ENCODE assay signal across 7 mouse cellular contexts in genomic region chr7:80802412-80803160, GRCm38 (mm10). TPM values are rescaled to one million over a fixed set of nuclear protein-coding genes. Genes with fewer than 3 reads are reported as not detected.
DNase-seq lines count a peak whose midpoint lies in the region; ATAC-seq and TF ChIP-seq lines count a peak whose summit lies in the region.

No protein-coding gene starts in this region.

- ATAC-seq in embryonic facial prominence, embryonic 13.5 days (ENCODE audit: insufficient number of reproducible peaks, insufficient read depth, low FRiP score, low TSS enrichment, low read depth), result peak; percentile 71
- ATAC-seq in hindbrain, embryonic 13.5 days (ENCODE audit: low FRiP score), result no peak; the same call in 1 of the 2 replicates
- peak; percentile 64 for ATAC-seq in lung, postnatal 0 days

- no peak for TF ChIP-seq EP300 in lung, postnatal 0 days (IDR thresholded peaks at IDR 0.05)

- H3K4me1 ChIP-seq in embryonic facial prominence, embryonic 13.5 days, result peaks cover 11% of the 10 kb centered on the region
- H3K4me1 ChIP-seq in hindbrain, embryonic 13.5 days (replicated peaks), result peaks cover 14% of the 10 kb centered on the region
- H3K4me1 ChIP-seq in lung, postnatal 0 days (ENCODE audit: insufficient read depth, low read depth, low read length), result peaks cover 11% of the 10 kb centered on the region; the same call in 1 of the 2 replicates

- H3K4me3 ChIP-seq in embryonic facial prominence, embryonic 13.5 days, result peak overlapping the region; percentile 93
- peak overlapping the region; percentile 71 for H3K4me3 ChIP-seq in hindbrain, embryonic 13.5 days
- H3K4me3 ChIP-seq in lung, postnatal 0 days (ENCODE audit: low read depth, low read length), result peak overlapping the region; percentile 96

- TF ChIP-seq CTCF in lung, postnatal 0 days (IDR thresholded peaks at IDR 0.05), result no peak

- peak overlapping the region; percentile 88 for H3K9ac ChIP-seq in embryonic facial prominence, embryonic 13.5 days
- H3K9ac ChIP-seq in hindbrain, embryonic 13.5 days, result peak overlapping the region; percentile 84
- peak overlapping the region; percentile 94 for H3K9ac ChIP-seq in lung, postnatal 0 days (replicated peaks; ENCODE audit: low read depth)

- DNase-seq in urinary bladder, postnatal 25 days (ENCODE audit: low spot score), result peak; percentile 45
- no peak for DNase-seq in urinary bladder, postnatal 4 days (ENCODE audit: low spot score in 2 of 2)
- DNase-seq in lung, postnatal 0 days (ENCODE audit: low spot score), result peak; percentile 89
- DNase-seq in spleen, postnatal 36 days (ENCODE audit: low spot score in 2 of 2), result peak; percentile 80 to 81
- no peak for DNase-seq in layer of hippocampus, adult 18-20 months (ENCODE audit: low spot score in 2 of 2)

- peak overlapping the region; percentile 66 for H3K4me2 ChIP-seq in embryonic facial prominence, embryonic 13.5 days
- H3K4me2 ChIP-seq in hindbrain, embryonic 13.5 days, result peak overlapping the region; percentile 75
- peak overlapping the region; percentile 59 for H3K4me2 ChIP-seq in lung, postnatal 0 days (replicated peaks; ENCODE audit: low read depth, low read length)

- peak overlapping the region; percentile 89 for H3K27ac ChIP-seq in embryonic facial prominence, embryonic 13.5 days
- H3K27ac ChIP-seq in hindbrain, embryonic 13.5 days, result peak overlapping the region; percentile 79
- H3K27ac ChIP-seq in lung, postnatal 0 days (ENCODE audit: low read length), result peak overlapping the region; percentile 96

- no peaks in the 10 kb centered on the region for H3K9me3 ChIP-seq in embryonic facial prominence, embryonic 13.5 days
- H3K9me3 ChIP-seq in hindbrain, embryonic 13.5 days, result no peaks in the 10 kb centered on the region
- H3K9me3 ChIP-seq in lung, postnatal 0 days (ENCODE audit: low read length), result no peaks in the 10 kb centered on the region

- H3K27me3 ChIP-seq in embryonic facial prominence, embryonic 13.5 days, result no peaks in the 10 kb centered on the region
- 0 out of 2 replicates have a peak, but pooled peaks cover 3% of the 10 kb centered on the region for H3K27me3 ChIP-seq in hindbrain, embryonic 13.5 days
- no peaks in the 10 kb centered on the region for H3K27me3 ChIP-seq in lung, postnatal 0 days (replicated peaks; ENCODE audit: insufficient read depth, low read length)

- 2% methylated on average over 37 of the region's 37 CpGs for WGBS in embryonic facial prominence, embryonic 13.5 days
- WGBS in hindbrain, embryonic 13.5 days, result 2% methylated on average over 37 of the region's 37 CpGs
- WGBS in lung, postnatal 0 days, result under 1% methylated on average over 37 of the region's 37 CpGs

- H3K36me3 ChIP-seq in embryonic facial prominence, embryonic 13.5 days, result peaks cover 21% of the 10 kb centered on the region
- H3K36me3 ChIP-seq in hindbrain, embryonic 13.5 days, result peaks cover 22% of the 10 kb centered on the region
- H3K36me3 ChIP-seq in lung, postnatal 0 days (ENCODE audit: insufficient read depth, low read length), result peaks cover 10% of the 10 kb centered on the region; the same call in 1 of the 2 replicates

RNA-seq across cellular contexts. Expression of gene Iqgap1, which starts 23.2 kb away (rescaled TPM):
- 56.0 and 61.2 TPM in 2 replicates for polyA plus RNA-seq in embryonic facial prominence, embryonic 13.5 days (2015; fragmentation: Nextera tagmentation; extraction: Ambion mirVana)
- 21.1 and 23.6 TPM in 2 replicates for polyA plus RNA-seq in hindbrain, embryonic 13.5 days (2015; fragmentation: Nextera tagmentation; extraction: Ambion mirVana)
- 153 and 183 TPM in 2 replicates for polyA plus RNA-seq in lung, postnatal 0 days (2015; fragmentation: Nextera tagmentation; extraction: Ambion mirVana)
- total RNA-seq in layer of hippocampus, adult 18-20 months (2021), result 10 to 100 TPM; 18.1 TPM

RNA-seq across cellular contexts. Expression of gene Zscan2, which starts 58.1 kb away (rescaled TPM):
- polyA plus RNA-seq in embryonic facial prominence, embryonic 13.5 days (2015; fragmentation: Nextera tagmentation; extraction: Ambion mirVana), result 3.3 and 3.9 TPM in 2 replicates
- polyA plus RNA-seq in hindbrain, embryonic 13.5 days (2015; fragmentation: Nextera tagmentation; extraction: Ambion mirVana), result 5.3 and 5.8 TPM in 2 replicates
- 1.1 and 1.5 TPM in 2 replicates for polyA plus RNA-seq in lung, postnatal 0 days (2015; fragmentation: Nextera tagmentation; extraction: Ambion mirVana)
- 10 to 100 TPM; 14.7 to 16.3 TPM for total RNA-seq in layer of hippocampus, adult 18-20 months (2021)

Comparison
In these comparisons a context has a peak if more than half of its experiments do, and no peak if none do; other contexts are left out.
1. DNase-seq: peak in urinary bladder, postnatal 25 days (single experiment), lung, postnatal 0 days (single experiment) and spleen, postnatal 36 days (2 of 2); none in urinary bladder, postnatal 4 days (0 of 2) and layer of hippocampus, adult 18-20 months (0 of 2).
2. Peak in every context shown above with its lines, with median percentiles within 50 percentile points of each other: H3K27ac ChIP-seq, H3K4me2 ChIP-seq, H3K4me3 ChIP-seq and H3K9ac ChIP-seq.